Mouse (Mus musculus) thymus, postnatal 36 days (tissue): ENCODE data around the gene Ssna1.

ENCODE experiments used
- DNase-seq, 2 experiments: peaks; one replicate each; pipeline ENCODE4 v3.0.0; 2022; ENCODE audit warnings: mixed read lengths in 2 of 2

The Ssna1 gene

DNA sequence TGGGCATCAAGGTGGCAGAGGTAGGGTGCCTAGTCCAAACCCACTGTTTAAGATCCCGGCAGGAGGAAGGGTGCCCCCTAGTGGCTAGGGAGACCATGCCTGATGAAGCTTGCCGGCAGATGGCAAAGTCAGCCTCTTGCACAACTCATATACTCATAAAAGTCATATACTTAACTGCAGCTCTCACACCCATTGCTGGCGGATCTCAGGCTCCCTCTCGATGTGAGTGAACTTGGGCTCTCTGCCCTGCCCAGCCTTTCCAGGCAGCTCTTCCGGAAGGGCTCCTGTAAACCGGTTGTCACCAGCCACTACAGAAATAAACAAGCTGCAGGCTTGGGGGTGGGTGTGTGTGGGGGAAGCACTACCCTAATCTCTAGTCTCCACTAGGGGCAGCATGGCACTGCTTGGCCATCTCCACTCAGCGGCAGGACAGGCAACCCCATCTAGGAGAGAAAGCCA is 43.8 kb downstream of the Ssna1 start:
- DNase-seq: peak; percentile 83 to 85

- DNase-seq: no peak
Observed at GRCm38 (mm10) chr2:25227406-25227805, 44.8 kb downstream of the Ssna1 start.

- DNase-seq: no peak
Observed at GRCm38 (mm10) chr2:25226864-25227263, 45.4 kb downstream of the Ssna1 start.

DNA sequence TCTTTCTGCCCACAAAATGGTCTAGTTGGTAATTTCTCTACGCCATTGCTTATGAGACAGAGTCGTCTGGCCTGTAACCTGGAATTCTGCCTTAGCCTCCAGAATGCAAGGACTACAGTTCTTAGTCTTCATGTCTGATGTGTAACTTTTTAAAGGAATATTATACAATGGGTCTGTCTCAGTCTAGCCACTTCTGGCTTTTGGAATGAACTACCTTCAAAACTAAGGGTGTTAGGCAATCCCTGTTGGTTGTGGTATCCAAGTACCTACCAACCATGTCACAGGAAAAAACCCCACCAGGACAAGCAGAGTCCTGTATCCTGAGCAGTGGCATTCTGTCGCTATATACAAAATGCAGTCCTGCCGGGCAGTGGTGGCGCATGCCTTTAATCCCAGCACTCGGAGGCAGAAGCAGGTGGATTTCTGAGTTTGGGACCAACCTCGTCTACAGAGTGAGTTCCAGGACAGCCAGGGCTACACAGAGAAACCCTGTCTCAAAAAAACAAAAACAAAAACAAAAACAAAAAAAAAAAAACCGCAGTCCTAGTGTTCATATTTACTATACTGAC is 46.3 kb downstream of the Ssna1 start:
- no peak for DNase-seq

- peak; percentile 96 to 99 for DNase-seq
Observed at GRCm38 (mm10) chr2:25224766-25225752, 47.2 kb downstream of the Ssna1 start.

DNA sequence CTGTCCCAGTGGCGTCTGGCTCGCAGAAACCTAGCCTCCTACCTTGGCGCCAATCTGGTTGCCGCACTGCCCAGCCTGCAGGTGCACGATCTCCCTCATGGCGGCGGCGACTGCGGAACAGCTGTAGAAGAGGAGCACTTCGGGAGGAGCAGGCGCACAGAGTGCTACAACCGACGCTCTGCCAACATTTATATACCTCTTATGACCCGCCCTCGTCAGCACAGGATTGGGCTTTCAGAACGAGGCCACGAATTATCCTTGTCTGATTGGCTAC is 47.8 kb downstream of the Ssna1 start, which contains the start of gene Tubb4b:
TSS of gene Tubb4b (minus strand) at position 211 of the 274 bp plus-strand sequence.
- no peak for DNase-seq

GRCm38 (mm10) chr2:25223681-25224491 is 48.4 kb downstream of the Ssna1 start:
- DNase-seq: peak; percentile 78 to 86

DNA sequence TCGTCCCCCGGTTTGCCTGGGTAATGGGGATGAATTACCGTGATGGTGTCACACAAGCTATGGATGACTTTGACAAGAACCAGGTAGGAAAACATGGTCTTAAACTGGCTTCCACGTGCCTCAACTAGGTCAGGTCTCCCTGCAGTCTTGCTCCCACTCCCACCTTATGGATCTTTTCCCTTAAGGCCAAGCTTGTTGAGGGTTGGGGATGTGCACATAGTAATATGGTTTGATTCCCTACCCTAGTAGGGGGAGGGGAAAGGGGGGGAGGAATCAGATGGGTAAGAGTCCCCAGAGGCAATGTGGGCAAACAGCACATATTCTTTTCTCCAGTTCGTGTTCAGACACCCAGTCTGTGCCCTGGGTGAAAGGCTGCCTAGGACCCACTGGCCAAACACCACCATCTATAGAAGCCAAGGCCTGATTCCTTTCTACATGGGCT is 50.9 kb downstream of the Ssna1 start:
- no peak for DNase-seq
